ENCODE assay signal across 12 mouse cellular contexts in genomic region chr6:31284390-31284789, GRCm38 (mm10).
DNase-seq lines count a peak whose midpoint lies in the region; ATAC-seq and TF ChIP-seq lines count a peak whose summit lies in the region.
"Had no signal": no experiment of that assay in that cellular context is flagged by ENCODE, and none has a peak within 500 bp of the region (broad histone marks: within the 10 kb centered on the region; RNA-seq: fewer than 3 reads in every experiment).

No protein-coding gene starts in this region.

- no peaks in the 10 kb centered on the region for H3K9me3 ChIP-seq in lung, postnatal 0 days (ENCODE audit: low read length)
- no peaks in the 10 kb centered on the region for H3K9me3 ChIP-seq in MEL (replicated peaks; ENCODE audit: insufficient read depth, low read length)
- H3K9me3 ChIP-seq in forebrain, embryonic 15.5 days: no peaks in the 10 kb centered on the region
- H3K9me3 ChIP-seq: embryonic facial prominence, embryonic 10.5 days; limb, embryonic 15.5 days; midbrain, embryonic 10.5 days; neural tube, embryonic 12.5 days had no signal

- no peak overlapping the region for H3K4me3 ChIP-seq in lung, postnatal 0 days (ENCODE audit: low read depth, low read length)
- H3K4me3 ChIP-seq in MEL (ENCODE audit: control insufficient read depth in 1 of 2, insufficient read depth in 1 of 2, low read depth in 2 of 2, low read length in 2 of 2): peak overlapping the region; percentile 47 to 67
- no peak overlapping the region for H3K4me3 ChIP-seq in olfactory bulb, adult 2 months (ENCODE audit: insufficient read depth, low read depth, low read length)
- no peak overlapping the region for H3K4me3 ChIP-seq in forebrain, embryonic 15.5 days
- H3K4me3 ChIP-seq: embryonic facial prominence, embryonic 10.5 days; limb, embryonic 15.5 days; midbrain, embryonic 10.5 days; neural tube, embryonic 12.5 days had no signal

- no peaks in the 10 kb centered on the region for H3K36me3 ChIP-seq in lung, postnatal 0 days (ENCODE audit: insufficient read depth, low read length)
- H3K36me3 ChIP-seq in MEL (ENCODE audit: control insufficient read depth in 1 of 2, insufficient read depth in 2 of 2, low read length in 2 of 2): peaks cover 0 to 8% of the 10 kb centered on the region in 2 experiments; a peak in 2 of 4 replicates
- H3K36me3 ChIP-seq in forebrain, embryonic 15.5 days: no peaks in the 10 kb centered on the region
- H3K36me3 ChIP-seq: embryonic facial prominence, embryonic 10.5 days; limb, embryonic 15.5 days; midbrain, embryonic 10.5 days; neural tube, embryonic 12.5 days had no signal

- H3K9ac ChIP-seq in lung, postnatal 0 days (replicated peaks; ENCODE audit: low read depth): no peak overlapping the region
- H3K9ac ChIP-seq in MEL (ENCODE audit: control insufficient read depth, low read depth, low read length, poor library complexity, severe bottlenecking): peak overlapping the region; percentile 57
- H3K9ac ChIP-seq in forebrain, embryonic 15.5 days (replicated peaks): no peak overlapping the region
- H3K9ac ChIP-seq: limb, embryonic 15.5 days; neural tube, embryonic 12.5 days had no signal

- no peak overlapping the region for H3K4me2 ChIP-seq in lung, postnatal 0 days (replicated peaks; ENCODE audit: low read depth, low read length)
- no peak overlapping the region for H3K4me2 ChIP-seq in forebrain, embryonic 15.5 days (replicated peaks)
- H3K4me2 ChIP-seq: limb, embryonic 15.5 days; neural tube, embryonic 12.5 days had no signal

- TF ChIP-seq CTCF in lung, postnatal 0 days (IDR thresholded peaks at IDR 0.05): no peak
- no peak for TF ChIP-seq CTCF in MEL (IDR thresholded peaks at IDR 0.05 in 2 of 3, conservative IDR thresholded peaks at IDR 0.05 in 1 of 3; ENCODE audit: control insufficient read depth in 1 of 3, insufficient read depth in 1 of 3, low read depth in 2 of 3, low read length in 3 of 3, poor library complexity in 1 of 3, severe bottlenecking in 1 of 3)
- TF ChIP-seq CTCF in olfactory bulb, adult 2 months (IDR thresholded peaks at IDR 0.05; ENCODE audit: insufficient read depth, low read depth, low read length): no peak

- ATAC-seq in lung, postnatal 0 days: no peak
- peak; percentile 91 for ATAC-seq in common myeloid progenitor, adult 5-6 weeks (replicated peaks; ENCODE audit: low read depth, poor library complexity, severe bottlenecking)
- ATAC-seq in forebrain, embryonic 15.5 days (replicated peaks): no peak

- no peak for TF ChIP-seq EP300 in lung, postnatal 0 days (IDR thresholded peaks at IDR 0.05)
- peak; percentile 49 to 72 for TF ChIP-seq EP300 in MEL (IDR thresholded peaks at IDR 0.05; ENCODE audit: low read depth in 1 of 2, low read length in 2 of 2)

- peak; percentile 34 for DNase-seq in lung, postnatal 0 days (ENCODE audit: low spot score)
- DNase-seq in lung, postnatal 14 days: no peak
- DNase-seq in MEL (ENCODE audit: low read depth, low spot score): peak; percentile 91
- no peak for DNase-seq in spleen, adult 12 weeks (ENCODE audit: low spot score)

- no peaks in the 10 kb centered on the region for H3K27me3 ChIP-seq in lung, postnatal 0 days (replicated peaks; ENCODE audit: insufficient read depth, low read length)
- H3K27me3 ChIP-seq in MEL (ENCODE audit: control insufficient read depth in 1 of 2, insufficient read depth in 2 of 2, low read length in 2 of 2): no peaks in the 10 kb centered on the region
- H3K27me3 ChIP-seq in forebrain, embryonic 15.5 days: no peaks in the 10 kb centered on the region
- H3K27me3 ChIP-seq: limb, embryonic 15.5 days; neural tube, embryonic 12.5 days had no signal

- WGBS in lung, postnatal 0 days: 57% methylated on average over 10 of the region's 10 CpGs
- 67% methylated on average over 10 of the region's 10 CpGs for WGBS in olfactory bulb, adult 2 months
- WGBS in forebrain, embryonic 15.5 days: 87% methylated on average over 10 of the region's 10 CpGs

- TF ChIP-seq RAD21 in MEL (IDR thresholded peaks at IDR 0.05; ENCODE audit: low read depth, low read length): no peak

- no peaks in the 10 kb centered on the region; the same call in 1 of the 2 replicates for H3K4me1 ChIP-seq in lung, postnatal 0 days (ENCODE audit: insufficient read depth, low read depth, low read length)
- peaks cover 0 to 10% of the 10 kb centered on the region in 2 experiments; a peak in 2 of 4 replicates for H3K4me1 ChIP-seq in MEL (ENCODE audit: control insufficient read depth in 1 of 2, insufficient read depth in 2 of 2, low read length in 2 of 2)
- H3K4me1 ChIP-seq in olfactory bulb, adult 2 months (ENCODE audit: control insufficient read depth, insufficient read depth, low read length): peaks cover 34% of the 10 kb centered on the region
- H3K4me1 ChIP-seq in forebrain, embryonic 15.5 days: no peaks in the 10 kb centered on the region

- no peaks in the 10 kb centered on the region; the same call in 1 of the 2 replicates for H3K79me2 ChIP-seq in MEL (ENCODE audit: control insufficient read depth, insufficient read depth, low read length, poor library complexity)

- H3K27ac ChIP-seq in lung, postnatal 0 days (ENCODE audit: low read length): no peak overlapping the region
- peak overlapping the region; percentile 66 for H3K27ac ChIP-seq in MEL (ENCODE audit: control insufficient read depth, low read depth, low read length)
- peak overlapping the region; percentile 81 for H3K27ac ChIP-seq in olfactory bulb, adult 2 months (ENCODE audit: insufficient read depth, low read depth, low read length)
- no peak overlapping the region for H3K27ac ChIP-seq in forebrain, embryonic 15.5 days (replicated peaks)
- H3K27ac ChIP-seq: embryonic facial prominence, embryonic 10.5 days; hindbrain, postnatal 0 days; limb, embryonic 15.5 days; midbrain, embryonic 10.5 days; neural tube, embryonic 12.5 days had no signal

- TF ChIP-seq POLR2A in MEL (IDR thresholded peaks at IDR 0.05; ENCODE audit: control insufficient read depth in 1 of 2, insufficient read depth in 1 of 2, low read depth in 1 of 2, low read length in 2 of 2, poor library complexity in 1 of 2): no peak; a peak in 1 of 4 replicates
- no peak for TF ChIP-seq POLR2A in olfactory bulb, adult 2 months (IDR thresholded peaks at IDR 0.05; ENCODE audit: insufficient read depth, low read depth, low read length)

TF ChIP-seq in MEL, 35 proteins besides CTCF, POLR2A, EP300 and RAD21:
- TF ChIP-seq ETS1 (IDR thresholded peaks at IDR 0.05; ENCODE audit: low read depth, low read length): peak; percentile 68
- peak; percentile 95 for TF ChIP-seq GABPA (IDR thresholded peaks at IDR 0.05; ENCODE audit: low read depth, low read length)
- TF ChIP-seq MAX (IDR thresholded peaks at IDR 0.05; ENCODE audit: low read length): peak; percentile 81
- 0 out of 2 replicates have a peak, but pooled peaks have one; percentile 9 for TF ChIP-seq SMC3 (IDR thresholded peaks at IDR 0.05; ENCODE audit: low read depth, low read length)
- peak; percentile 86 for TF ChIP-seq USF1 (IDR thresholded peaks at IDR 0.05; ENCODE audit: low read depth, low read length)
- no peak for TF ChIP-seq ZMIZ1 (IDR thresholded peaks at IDR 0.05; ENCODE audit: low read depth, low read length)
- no peak for TF ChIP-seq KAT2A (conservative IDR thresholded peaks at IDR 0.05; ENCODE audit: low read depth, low read length)
- TF ChIP-seq MXI1 (IDR thresholded peaks at IDR 0.05; ENCODE audit: low read depth, low read length): peak; percentile 16; the same call in 1 of the 2 replicates
- no peak for TF ChIP-seq TCF12 (IDR thresholded peaks at IDR 0.05; ENCODE audit: low read depth, low read length)
- 0 out of 2 replicates have a peak, but pooled peaks have one; percentile 20 for TF ChIP-seq RCOR1 (IDR thresholded peaks at IDR 0.05; ENCODE audit: low read depth, low read length)
- peak; percentile 85 for TF ChIP-seq MAFK (IDR thresholded peaks at IDR 0.05; ENCODE audit: borderline replicate concordance, low read depth, low read length)
- TF ChIP-seq SIN3A (IDR thresholded peaks at IDR 0.05; ENCODE audit: low read length): peak; percentile 75
- no peak for TF ChIP-seq MEF2A (IDR thresholded peaks at IDR 0.05; ENCODE audit: extremely low read depth, insufficient replicate concordance, low read depth, low read length, poor library complexity, severe bottlenecking)

Comparison
In these comparisons a context has a peak if more than half of its experiments do, and no peak if none do; other contexts are left out.
1. DNase-seq: peak in lung, postnatal 0 days (single experiment) and MEL (single experiment); none in lung, postnatal 14 days (single experiment) and spleen, adult 12 weeks (single experiment).
2. H3K27ac ChIP-seq: peak in MEL (single experiment) and olfactory bulb, adult 2 months (single experiment); none in lung, postnatal 0 days (single experiment) and forebrain, embryonic 15.5 days (single experiment).
3. H3K4me3 ChIP-seq: peak in MEL (2 of 2); none in lung, postnatal 0 days (single experiment), olfactory bulb, adult 2 months (single experiment) and forebrain, embryonic 15.5 days (single experiment).